Mouse (Mus musculus) testis, adult 2 months (tissue): Measurements from ENCODE around the gene Epm2a. TPM values are rescaled to one million over a fixed set of nuclear protein-coding genes. Genes with fewer than 3 reads are reported as not detected.
A peak's percentile ranks its signal among the peaks of the same experiment; 100 is the strongest.

Experiments
- H3K27ac ChIP-seq: fragments of 200-500 bp; 2 replicates; pipeline ENCODE4 v1.5.1; 2012; ENCODE audit warnings: low read depth, low read length; ENCODE audit not compliant: control insufficient read depth, insufficient read depth
- H3K27me3 ChIP-seq: fragments of 200-500 bp; 2 replicates; pipeline ENCODE4 v1.6.1; 2012; ENCODE audit warnings: mild to moderate bottlenecking, low read length, moderate library complexity; ENCODE audit not compliant: control insufficient read depth, insufficient read depth
- H3K36me3 ChIP-seq: fragments of 200-500 bp; 2 replicates; pipeline ENCODE4 v1.6.1; 2012; ENCODE audit warnings: mild to moderate bottlenecking, low read length; ENCODE audit not compliant: control insufficient read depth, insufficient read depth
- H3K4me1 ChIP-seq: fragments of 200-500 bp; 2 replicates; pipeline ENCODE4 v1.6.1; 2012; ENCODE audit warnings: low read length; ENCODE audit not compliant: control insufficient read depth, insufficient read depth
- H3K4me3 ChIP-seq: fragments of 200-500 bp; 2 replicates; pipeline ENCODE4 v1.5.1; 2012; ENCODE audit warnings: low read depth, mild to moderate bottlenecking, low read length, moderate library complexity, mixed read lengths; ENCODE audit not compliant: control insufficient read depth
- CTCF ChIP-seq: fragments of 200-500 bp; IDR thresholded peaks from 2 replicates; pipeline ENCODE4 v1.5.1; 2012; ENCODE audit warnings: low read depth, mild to moderate bottlenecking, inconsistent platforms, low read length, moderate library complexity; ENCODE audit not compliant: control insufficient read depth, insufficient read depth, insufficient replicate concordance
- POLR2A ChIP-seq: fragments of 200-500 bp; IDR thresholded peaks from 2 replicates; pipeline ENCODE4 v1.6.1; 2012; ENCODE audit warnings: low read depth, mild to moderate bottlenecking, inconsistent platforms, low read length, moderate library complexity; ENCODE audit not compliant: control insufficient read depth
- polyA plus RNA-seq: library from polyadenylated mRNA; depleted of rRNA; stranded (reverse); fragments of >200 nt; gene quantifications from 2 replicates; pipeline ENCODE4 v1.2.3, GENCODE M21; 2012; rRNA removed

The Epm2a gene
- polyA plus RNA-seq, 1 experiment = 2.4 TPM

DNA sequence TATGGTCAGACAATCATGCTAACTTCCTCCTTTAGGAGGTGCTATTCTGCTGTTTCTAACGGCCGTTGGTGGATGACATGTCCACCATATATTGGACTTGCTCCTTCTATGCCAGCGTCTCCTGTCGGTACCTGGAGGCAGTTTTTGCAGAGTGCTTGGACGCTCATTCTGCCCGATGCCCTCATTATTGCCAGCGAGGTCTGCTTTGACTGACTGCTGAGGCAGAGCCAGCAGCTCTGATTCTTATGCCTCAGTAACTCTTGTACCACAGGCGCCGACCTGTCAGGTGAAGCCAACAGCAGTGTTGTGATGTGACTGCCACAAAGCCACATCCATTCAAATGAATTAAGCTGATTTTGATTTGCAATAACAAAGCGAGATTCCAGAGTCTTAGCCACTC, 95.3 kb downstream of the Epm2a start:
- H3K4me1 ChIP-seq = no peaks in the 10 kb centered on the region
- H3K27me3 ChIP-seq = no peaks in the 10 kb centered on the region
- TF ChIP-seq POLR2A (no peak), CTCF (no peak)

DNA sequence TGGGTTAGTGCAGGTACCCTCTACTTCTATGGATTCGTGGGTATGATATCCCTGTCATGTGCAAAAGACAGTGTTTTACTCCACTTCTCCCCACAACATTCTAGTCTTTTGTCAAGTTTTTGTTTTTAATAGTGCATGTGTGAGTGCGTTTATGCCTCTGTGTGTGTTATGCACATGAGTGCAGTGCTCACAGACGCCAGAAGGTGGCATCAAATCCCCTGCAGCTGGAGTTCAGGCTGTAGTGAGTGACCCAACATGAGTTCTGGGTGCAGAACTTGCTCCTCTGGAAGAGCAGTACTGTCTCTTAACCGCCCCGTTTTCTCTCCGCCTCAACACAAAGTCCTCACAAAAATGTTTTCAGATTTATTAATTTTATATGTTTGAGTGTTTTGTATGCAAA, 96.1 kb downstream of the Epm2a start:
- TF ChIP-seq POLR2A (no peak), CTCF (no peak)
- Histone ChIP-seq H3K27me3 (no peaks in the 10 kb centered on the region), H3K36me3 (no peaks in the 10 kb centered on the region), H3K4me1 (no peaks in the 10 kb centered on the region), H3K27ac (no peak overlapping the region), H3K4me3 (no peak overlapping the region)

More for the DNA sequence above, 95.3 kb downstream of the Epm2a start:
- Histone ChIP-seq H3K36me3 (no peaks in the 10 kb centered on the region), H3K27ac (no peak overlapping the region), H3K4me3 (no peak overlapping the region)

GRCm38 (mm10) chr10:11449556-11450305, 106.5 kb downstream of the Epm2a start:
- no peaks in the 10 kb centered on the region for H3K36me3 ChIP-seq
- peaks cover 8% of the 10 kb centered on the region for H3K4me1 ChIP-seq
- no peak overlapping the region for H3K27ac ChIP-seq
- TF ChIP-seq CTCF = peak; percentile 60; the same call in 1 of the 2 replicates
- no peak; the same call in 1 of the 2 replicates for TF ChIP-seq POLR2A
- peak overlapping the region; percentile 39 for H3K4me3 ChIP-seq
- no peaks in the 10 kb centered on the region for H3K27me3 ChIP-seq

GRCm38 (mm10) chr10:11452537-11452936, 109.3 kb downstream of the Epm2a start:
- Histone ChIP-seq H3K4me3 (no peak overlapping the region), H3K4me1 (peaks cover 8% of the 10 kb centered on the region), H3K27ac (no peak overlapping the region), H3K36me3 (no peaks in the 10 kb centered on the region), H3K27me3 (no peaks in the 10 kb centered on the region)
- TF ChIP-seq POLR2A = no peak
- no peak for TF ChIP-seq CTCF

GRCm38 (mm10) chr10:11457445-11457844, 114.2 kb downstream of the Epm2a start:
- Histone ChIP-seq H3K36me3 (no peaks in the 10 kb centered on the region), H3K27me3 (no peaks in the 10 kb centered on the region), H3K27ac (no peak overlapping the region), H3K4me3 (no peak overlapping the region), H3K4me1 (no peaks in the 10 kb centered on the region)
- TF ChIP-seq POLR2A (no peak), CTCF (0 out of 2 replicates have a peak, but pooled peaks have one; percentile 17)

GRCm38 (mm10) chr10:11491956-11492355, 148.8 kb downstream of the Epm2a start:
- H3K27ac ChIP-seq = no peak overlapping the region
- no peak overlapping the region; the same call in 1 of the 2 replicates for H3K4me3 ChIP-seq
- TF ChIP-seq POLR2A (no peak), CTCF (no peak)
- peaks cover 2% of the 10 kb centered on the region for H3K4me1 ChIP-seq
- H3K36me3 ChIP-seq = no peaks in the 10 kb centered on the region
- H3K27me3 ChIP-seq = peaks cover 2% of the 10 kb centered on the region; the same call in 1 of the 2 replicates

Other genes with a start within 250 kb of the Epm2a start
- 2.1 and 2.3 TPM in 2 replicates for gene Shprh, start 194.0 kb upstream of the Epm2a start, polyA plus RNA-seq
- 58.7 and 77.6 TPM in 2 replicates for gene Fbxo30, start 62.1 kb upstream of the Epm2a start, polyA plus RNA-seq